Mouse (Mus musculus): ENCODE measurements around the gene Ces1d. TPM values are rescaled to one million over a fixed set of nuclear protein-coding genes. Genes with fewer than 3 reads are reported as not detected.
"Not testable (repeated sequence)": the region's sequence is repeated elsewhere in the genome, so short reads cannot be mapped to it uniquely, and the experiment has no call there.

Ces1d gene
- polyA plus RNA-seq (2015; fragmentation: Nextera tagmentation; extraction: Ambion mirVana): 5.2 and 6.2 TPM in 2 replicates

- Histone ChIP-seq H3K9me3 (replicated peaks) (no peaks in the 10 kb centered on the region), H3K4me1 (replicated peaks) (no peaks in the 10 kb centered on the region), H3K27ac (no peak within 1 kb of the TSS), H3K4me2 (peak within 1 kb of the TSS; percentile 6; the same call in 1 of the 2 replicates), H3K4me3 (replicated peaks) (no peak within 1 kb of the TSS), H3K9ac (no peak within 1 kb of the TSS), H3K36me3 (no peaks in the 10 kb centered on the region), H3K27me3 (no peaks in the 10 kb centered on the region)
- 51% methylated on average over 8 of the region's 8 CpGs for WGBS (ENCODE audit: insufficient replicate concordance)
- DNase-seq (no peak), ATAC-seq (ENCODE audit: low read depth) (0 out of 2 replicates have a peak, but pooled peaks have one; percentile 15)
Observed at GRCm38 (mm10) chr8:93197685-93198525, at the start of gene Ces1d. Gene Ces1d (minus strand): TSS chr8:93197838.

GRCm38 (mm10) chr8:93246057-93246456, 48.4 kb upstream of the Ces1d start:
- Histone ChIP-seq H3K4me2 (no peak overlapping the region), H3K9me3 (replicated peaks) (no peaks in the 10 kb centered on the region), H3K4me3 (replicated peaks) (no peak overlapping the region), H3K36me3 (no peaks in the 10 kb centered on the region), H3K4me1 (replicated peaks) (no peaks in the 10 kb centered on the region), H3K27ac (no peak overlapping the region), H3K27me3 (0 out of 2 replicates have a peak, but pooled peaks cover 3% of the 10 kb centered on the region), H3K9ac (no peak overlapping the region)
- DNase-seq (no peak), ATAC-seq (ENCODE audit: low read depth) (no peak)
- 46% methylated on average over 2 of the region's 2 CpGs for WGBS (ENCODE audit: insufficient replicate concordance)

GRCm38 (mm10) chr8:93239884-93240283, 42.2 kb upstream of the Ces1d start:
- Histone ChIP-seq H3K4me2 (no peak overlapping the region), H3K27me3 (0 out of 2 replicates have a peak, but pooled peaks cover 3% of the 10 kb centered on the region), H3K27ac (no peak overlapping the region), H3K9ac (no peak overlapping the region), H3K36me3 (no peaks in the 10 kb centered on the region), H3K4me1 (replicated peaks) (no peaks in the 10 kb centered on the region), H3K9me3 (replicated peaks) (no peaks in the 10 kb centered on the region), H3K4me3 (replicated peaks) (no peak overlapping the region)
- ATAC-seq (ENCODE audit: low read depth) (no peak), DNase-seq (no peak)

GRCm38 (mm10) chr8:93235681-93236080, 38.0 kb upstream of the Ces1d start:
- DNase-seq: no peak
- ATAC-seq (ENCODE audit: low read depth): no peak

GRCm38 (mm10) chr8:93234706-93235105, 37.1 kb upstream of the Ces1d start:
- Histone ChIP-seq H3K4me3 (replicated peaks) (no peak overlapping the region), H3K9ac (no peak overlapping the region), H3K27ac (no peak overlapping the region), H3K4me1 (replicated peaks) (no peaks in the 10 kb centered on the region), H3K27me3 (no peaks in the 10 kb centered on the region), H3K9me3 (replicated peaks) (no peaks in the 10 kb centered on the region), H3K36me3 (no peaks in the 10 kb centered on the region), H3K4me2 (no peak overlapping the region)
- no peak for DNase-seq
- no peak for ATAC-seq (ENCODE audit: low read depth)
- 48% methylated on average over 1 of the region's 1 CpGs for WGBS (ENCODE audit: insufficient replicate concordance)

More at GRCm38 (mm10) chr8:93235681-93236080, 38.0 kb upstream of the Ces1d start:
- H3K9ac ChIP-seq: no peak overlapping the region
- H3K4me2 ChIP-seq: no peak overlapping the region
- no peaks in the 10 kb centered on the region for H3K36me3 ChIP-seq
- 48% methylated on average over 1 of the region's 1 CpGs for whole genome bisulfite sequencing (ENCODE audit: insufficient replicate concordance)
- H3K27me3 ChIP-seq: no peaks in the 10 kb centered on the region
- no peaks in the 10 kb centered on the region for H3K4me1 ChIP-seq (replicated peaks)
- H3K27ac ChIP-seq: no peak overlapping the region
- H3K4me3 ChIP-seq (replicated peaks): no peak overlapping the region
- H3K9me3 ChIP-seq (replicated peaks): no peaks in the 10 kb centered on the region

GRCm38 (mm10) chr8:93234068-93234467, 36.4 kb upstream of the Ces1d start:
- no peak overlapping the region for H3K9ac ChIP-seq
- H3K36me3 ChIP-seq: no peaks in the 10 kb centered on the region
- no peaks in the 10 kb centered on the region for H3K9me3 ChIP-seq (replicated peaks)
- no peaks in the 10 kb centered on the region for H3K27me3 ChIP-seq
- ATAC-seq (ENCODE audit: low read depth) (peak; percentile 73), DNase-seq (no peak)
- no peak overlapping the region for H3K27ac ChIP-seq
- H3K4me3 ChIP-seq (replicated peaks): no peak overlapping the region
- 55% methylated on average over 6 of the region's 6 CpGs for WGBS (ENCODE audit: insufficient replicate concordance)
- no peak overlapping the region for H3K4me2 ChIP-seq
- no peaks in the 10 kb centered on the region for H3K4me1 ChIP-seq (replicated peaks)

- H3K4me2 ChIP-seq: no peak within 1 kb of the TSS
- no peak for DNase-seq
- no peak within 1 kb of the TSS for H3K27ac ChIP-seq
- H3K27me3 ChIP-seq: 0 out of 2 replicates have a peak, but pooled peaks cover 3% of the 10 kb centered on the region
- no peak within 1 kb of the TSS for H3K9ac ChIP-seq
- no peak within 1 kb of the TSS for H3K4me3 ChIP-seq (replicated peaks)
- no peaks in the 10 kb centered on the region for H3K4me1 ChIP-seq (replicated peaks)
- ATAC-seq (ENCODE audit: low read depth): no peak
- H3K36me3 ChIP-seq: no peaks in the 10 kb centered on the region
- H3K9me3 ChIP-seq (replicated peaks): 0 out of 2 replicates have a peak, but pooled peaks cover 2% of the 10 kb centered on the region
Observed at GRCm38 (mm10) chr8:93229446-93229845, 31.8 kb upstream of the Ces1d start, which contains the start of gene Ces1e. Gene Ces1e (minus strand): TSS chr8:93229619.

GRCm38 (mm10) chr8:93228673-93229370, 31.2 kb upstream of the Ces1d start:
- H3K9me3 ChIP-seq (replicated peaks): 0 out of 2 replicates have a peak, but pooled peaks cover 2% of the 10 kb centered on the region
- no peak overlapping the region for H3K27ac ChIP-seq
- ATAC-seq (ENCODE audit: low read depth) (no peak), DNase-seq (no peak)
- WGBS (ENCODE audit: insufficient replicate concordance): 49% methylated on average over 11 of the region's 11 CpGs
- H3K4me2 ChIP-seq: no peak overlapping the region
- H3K36me3 ChIP-seq: no peaks in the 10 kb centered on the region
- H3K27me3 ChIP-seq: 0 out of 2 replicates have a peak, but pooled peaks cover 3% of the 10 kb centered on the region
- no peak overlapping the region for H3K9ac ChIP-seq
- no peaks in the 10 kb centered on the region for H3K4me1 ChIP-seq (replicated peaks)
- no peak overlapping the region for H3K4me3 ChIP-seq (replicated peaks)

- not testable (repeated sequence) for H3K4me1 ChIP-seq (replicated peaks); ATAC-seq (ENCODE audit: low read depth); H3K4me2 ChIP-seq; DNase-seq; H3K27me3 ChIP-seq; H3K36me3 ChIP-seq; H3K9ac ChIP-seq; H3K27ac ChIP-seq; H3K9me3 ChIP-seq (replicated peaks); H3K4me3 ChIP-seq (replicated peaks)
- WGBS (ENCODE audit: insufficient replicate concordance): 79% methylated on average over 1 of the region's 1 CpGs
Observed at GRCm38 (mm10) chr8:93226471-93226870, 28.8 kb upstream of the Ces1d start.

GRCm38 (mm10) chr8:93221896-93222295, 24.3 kb upstream of the Ces1d start:
- ATAC-seq (ENCODE audit: low read depth): no peak
- H3K4me1 ChIP-seq (replicated peaks): no peaks in the 10 kb centered on the region

GRCm38 (mm10) chr8:93217867-93218266, 20.2 kb upstream of the Ces1d start:
- Histone ChIP-seq H3K27me3 (no peaks in the 10 kb centered on the region), H3K9ac (no peak overlapping the region), H3K4me2 (no peak overlapping the region), H3K36me3 (no peaks in the 10 kb centered on the region), H3K4me3 (replicated peaks) (no peak overlapping the region), H3K4me1 (replicated peaks) (no peaks in the 10 kb centered on the region), H3K27ac (no peak overlapping the region), H3K9me3 (replicated peaks) (no peaks in the 10 kb centered on the region)
- WGBS (ENCODE audit: insufficient replicate concordance): 53% methylated on average over 4 of the region's 4 CpGs
- DNase-seq (no peak), ATAC-seq (ENCODE audit: low read depth) (no peak)

More at GRCm38 (mm10) chr8:93221896-93222295, 24.3 kb upstream of the Ces1d start:
- Histone ChIP-seq H3K9ac (no peak overlapping the region), H3K36me3 (no peaks in the 10 kb centered on the region), H3K27ac (no peak overlapping the region), H3K9me3 (replicated peaks) (0 out of 2 replicates have a peak, but pooled peaks cover 2% of the 10 kb centered on the region), H3K27me3 (0 out of 2 replicates have a peak, but pooled peaks cover 3% of the 10 kb centered on the region), H3K4me3 (replicated peaks) (no peak overlapping the region), H3K4me2 (no peak overlapping the region)
- DNase-seq: no peak
- WGBS (ENCODE audit: insufficient replicate concordance): 51% methylated on average over 3 of the region's 3 CpGs
